Mouse (Mus musculus) forebrain, embryonic 11.5 days (tissue): ENCODE measurements around the gene A430078G23Rik. TPM values are rescaled to one million over a fixed set of nuclear protein-coding genes. Genes with fewer than 3 reads are reported as not detected.
"Not testable (repeated sequence)": the region's sequence is repeated elsewhere in the genome, so short reads cannot be mapped to it uniquely, and the experiment has no call there.

Experiments
- ATAC-seq: fragments of 200-750 bp; cut with Nextera tagmentation; replicated peaks from 2 replicates; pipeline ENCODE4 v1.8.0; 2017; ENCODE audit warnings: moderate TSS enrichment; ENCODE audit not compliant: low FRiP score
- DNase-seq: peaks from one replicate; pipeline ENCODE4 v3.0.0-alpha.2; 2017; ENCODE audit warnings: low spot score
- H3K27ac ChIP-seq: fragments of 300-500 bp; sonication (generic); 2 replicates; pipeline ENCODE4 v1.5.1; 2014; ENCODE audit warnings: low read depth, low read length
- H3K27me3 ChIP-seq: fragments of 300-500 bp; sonication (generic); 2 replicates; pipeline ENCODE4 v1.6.1; 2014; ENCODE audit warnings: mild to moderate bottlenecking, low read length, mixed read lengths; ENCODE audit not compliant: control insufficient read depth, insufficient read depth
- H3K36me3 ChIP-seq: fragments of 300-500 bp; sonication (generic); 2 replicates; pipeline ENCODE4 v1.6.1; 2014; ENCODE audit warnings: mild to moderate bottlenecking, low read length, moderate library complexity, mixed read lengths; ENCODE audit not compliant: control insufficient read depth, insufficient read depth
- H3K4me1 ChIP-seq: fragments of 300-500 bp; sonication (generic); replicated peaks from 2 replicates; pipeline ENCODE4 v1.6.1; 2014; ENCODE audit warnings: low read length, mixed read lengths; ENCODE audit not compliant: control insufficient read depth, insufficient read depth
- H3K4me2 ChIP-seq: fragments of 300-500 bp; sonication (generic); 2 replicates; pipeline ENCODE4 v1.6.1; 2014; ENCODE audit warnings: low read depth, mild to moderate bottlenecking, low read length, moderate library complexity, mixed read lengths; ENCODE audit not compliant: severe bottlenecking
- H3K4me3 ChIP-seq: fragments of 300-500 bp; sonication (generic); 2 replicates; pipeline ENCODE4 v1.5.1; 2014; ENCODE audit warnings: low read depth, low read length
- H3K9ac ChIP-seq: fragments of 300-500 bp; sonication (generic); 2 replicates; pipeline ENCODE4 v1.6.1; 2014; ENCODE audit warnings: low read length
- H3K9me3 ChIP-seq: fragments of 300-500 bp; sonication (generic); 2 replicates; pipeline ENCODE4 v1.6.1; 2016; ENCODE audit warnings: low read length, mixed read lengths; ENCODE audit not compliant: control insufficient read depth
- WGBS: fragments of 180-500 bp; shearing (Covaris S2); extraction: QIAGEN DNeasy Blood & Tissue Kit; methylation state at CpG from one replicate; pipeline ENCODE4 v1.1.7; 2014; 5-methylcytosine and 5-hydroxymethylcytosine counted together
- polyA plus RNA-seq: library from polyadenylated mRNA; unstranded; fragments of >200 nt; fragmentation: Nextera tagmentation; extraction: Ambion mirVana; gene quantifications from 2 replicates; pipeline ENCODE4 v1.2.1, GENCODE M21; 2014

Gene A430078G23Rik
- polyA plus RNA-seq, 1 experiment from 2014 or later = not detected

GRCm38 (mm10) chr8:3324253-3324652 lies 29.0 kb upstream of the A430078G23Rik start:
- no peaks in the 10 kb centered on the region for H3K36me3 ChIP-seq
- H3K27me3 ChIP-seq = no peaks in the 10 kb centered on the region
- H3K4me1 ChIP-seq = no peaks in the 10 kb centered on the region
- H3K4me2 ChIP-seq = no peak overlapping the region
- no peaks in the 10 kb centered on the region for H3K9me3 ChIP-seq
- H3K4me3 ChIP-seq = no peak overlapping the region
- WGBS = 95% methylated on average over 2 of the region's 2 CpGs
- no peak for ATAC-seq
- H3K9ac ChIP-seq = no peak overlapping the region
- DNase-seq = peak; percentile 4
- no peak overlapping the region for H3K27ac ChIP-seq

DNA sequence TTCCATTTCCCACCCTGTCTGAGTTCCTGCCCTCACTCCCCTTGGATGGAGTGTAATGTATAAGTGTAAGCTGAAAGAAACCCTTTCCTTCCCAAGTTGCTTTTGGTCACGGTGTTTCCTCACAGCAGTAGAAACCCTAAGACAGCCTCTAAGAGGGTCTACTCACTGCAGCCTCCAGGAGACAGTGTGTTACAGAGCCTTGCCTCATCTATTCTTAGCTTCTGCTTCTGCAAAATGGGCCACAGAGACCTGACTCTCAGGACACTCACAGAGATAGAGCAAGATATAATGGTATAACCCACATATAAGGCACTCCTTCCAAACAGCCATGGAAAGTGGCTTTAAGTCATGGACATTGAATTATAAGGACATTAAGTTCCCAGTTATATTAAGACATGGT lies 26.2 kb upstream of the A430078G23Rik start:
- ATAC-seq (no peak), DNase-seq (no peak)
- H3K4me2 ChIP-seq = no peak overlapping the region
- H3K9me3 ChIP-seq = no peaks in the 10 kb centered on the region
- no peaks in the 10 kb centered on the region for H3K36me3 ChIP-seq
- no peaks in the 10 kb centered on the region for H3K27me3 ChIP-seq
- 77% methylated on average over 1 of the region's 1 CpGs for WGBS
- no peak overlapping the region for H3K9ac ChIP-seq
- no peak overlapping the region for H3K4me3 ChIP-seq
- no peak overlapping the region for H3K27ac ChIP-seq
- no peaks in the 10 kb centered on the region for H3K4me1 ChIP-seq

DNA sequence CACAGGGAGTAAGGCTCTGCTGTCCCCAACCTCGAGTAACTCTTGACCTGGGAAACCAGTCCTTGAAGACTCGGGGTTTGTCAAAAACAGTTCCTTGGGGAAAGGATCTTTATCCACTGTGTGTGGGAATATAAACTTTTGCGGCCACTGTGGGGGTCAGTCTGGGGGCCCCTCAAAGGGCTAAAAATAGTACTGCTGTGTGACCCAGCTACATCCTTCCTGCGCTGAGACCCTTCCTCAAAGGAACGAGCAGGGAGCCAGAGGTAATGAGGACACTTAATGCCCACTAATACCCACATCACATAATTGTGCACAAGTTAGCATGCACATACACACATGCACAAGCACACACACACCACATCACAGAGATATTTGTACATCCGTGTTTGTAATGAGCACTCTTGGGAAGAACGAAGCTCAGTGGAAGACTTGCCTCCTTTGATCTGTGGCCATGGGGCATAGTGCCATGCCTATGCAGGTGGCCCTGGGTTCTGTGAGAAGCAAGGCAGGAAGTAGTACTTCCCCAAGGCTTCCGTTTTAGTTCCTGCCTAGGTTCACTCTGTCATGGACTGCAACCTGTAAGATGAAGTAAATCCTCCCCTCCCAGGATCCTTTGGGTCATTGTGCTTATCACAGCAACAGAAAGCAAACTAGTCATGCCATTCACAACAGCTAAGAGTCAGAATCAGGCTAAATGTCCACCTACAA lies 25.5 kb upstream of the A430078G23Rik start:
- H3K4me2 ChIP-seq = no peak overlapping the region
- H3K36me3 ChIP-seq = no peaks in the 10 kb centered on the region
- no peaks in the 10 kb centered on the region for H3K9me3 ChIP-seq
- 84% methylated on average over 8 of the region's 8 CpGs for WGBS
- ATAC-seq (no peak), DNase-seq (peak; percentile 40)
- no peaks in the 10 kb centered on the region for H3K4me1 ChIP-seq
- no peak overlapping the region for H3K27ac ChIP-seq
- H3K27me3 ChIP-seq = no peaks in the 10 kb centered on the region
- H3K4me3 ChIP-seq = no peak overlapping the region
- H3K9ac ChIP-seq = no peak overlapping the region

GRCm38 (mm10) chr8:3330662-3331061 lies 22.6 kb upstream of the A430078G23Rik start:
- DNase-seq = peak; percentile 51

DNA sequence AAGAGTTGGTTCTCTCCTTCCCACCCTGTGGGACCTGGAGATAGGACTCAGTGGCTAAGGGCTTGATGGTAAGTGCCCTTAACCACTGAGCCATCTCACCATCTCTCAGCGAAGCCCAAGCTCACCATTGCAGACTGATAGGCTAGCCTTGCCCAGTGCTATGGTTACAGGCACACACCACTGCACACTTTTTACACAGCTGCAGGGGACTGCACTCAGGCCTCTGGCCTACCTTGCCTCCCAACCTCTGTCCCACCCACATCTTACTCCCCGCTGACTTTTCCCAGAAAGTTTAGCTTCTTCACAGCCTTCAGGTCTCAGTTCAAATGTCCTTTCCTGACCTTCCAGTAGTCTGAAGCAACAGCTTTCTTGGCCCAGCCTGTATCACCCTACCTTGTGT lies 21.5 kb upstream of the A430078G23Rik start:
- Histone ChIP-seq H3K36me3 (no peaks in the 10 kb centered on the region), H3K9ac (no peak overlapping the region), H3K4me3 (no peak overlapping the region), H3K4me2 (no peak overlapping the region), H3K27me3 (no peaks in the 10 kb centered on the region), H3K4me1 (no peaks in the 10 kb centered on the region), H3K9me3 (no peaks in the 10 kb centered on the region), H3K27ac (no peak overlapping the region)
- ATAC-seq = no peak
- DNase-seq = peak; percentile 47
- WGBS = 78% methylated on average over 2 of the region's 2 CpGs

More at GRCm38 (mm10) chr8:3330662-3331061, 22.6 kb upstream of the A430078G23Rik start:
- Histone ChIP-seq H3K36me3 (no peaks in the 10 kb centered on the region), H3K27me3 (no peaks in the 10 kb centered on the region), H3K27ac (no peak overlapping the region), H3K4me1 (no peaks in the 10 kb centered on the region), H3K9me3 (no peaks in the 10 kb centered on the region), H3K4me2 (no peak overlapping the region), H3K4me3 (no peak overlapping the region), H3K9ac (no peak overlapping the region)
- WGBS = 54% methylated on average over 6 of the region's 6 CpGs
- ATAC-seq = no peak

DNA sequence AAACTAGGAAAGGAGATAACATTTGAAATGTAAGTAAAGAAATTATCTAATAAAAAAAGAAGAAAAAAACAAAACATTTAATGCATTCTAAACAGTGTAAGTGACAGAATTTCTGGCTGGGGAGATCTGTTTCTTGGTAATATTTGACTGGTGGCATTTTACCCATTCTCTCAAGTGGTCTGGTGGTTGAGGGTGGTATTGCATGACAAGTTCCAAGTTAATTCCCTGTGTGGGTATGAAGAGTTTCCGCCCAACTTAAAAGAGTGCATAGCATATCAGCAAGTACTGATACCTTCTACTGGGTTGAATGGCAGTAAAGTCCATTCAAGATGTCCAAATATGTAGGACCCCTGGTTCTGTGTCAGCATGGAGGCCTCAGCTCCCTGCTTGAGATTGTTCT lies 17.3 kb upstream of the A430078G23Rik start:
- Histone ChIP-seq H3K4me1 (no peaks in the 10 kb centered on the region), H3K27me3 (no peaks in the 10 kb centered on the region), H3K36me3 (no peaks in the 10 kb centered on the region), H3K9ac (no peak overlapping the region), H3K27ac (no peak overlapping the region), H3K4me3 (no peak overlapping the region), H3K9me3 (no peaks in the 10 kb centered on the region; the same call in 1 of the 2 replicates), H3K4me2 (no peak overlapping the region)
- peak; percentile 2 for DNase-seq
- 78% methylated on average over 1 of the region's 1 CpGs for WGBS
- ATAC-seq = no peak

DNA sequence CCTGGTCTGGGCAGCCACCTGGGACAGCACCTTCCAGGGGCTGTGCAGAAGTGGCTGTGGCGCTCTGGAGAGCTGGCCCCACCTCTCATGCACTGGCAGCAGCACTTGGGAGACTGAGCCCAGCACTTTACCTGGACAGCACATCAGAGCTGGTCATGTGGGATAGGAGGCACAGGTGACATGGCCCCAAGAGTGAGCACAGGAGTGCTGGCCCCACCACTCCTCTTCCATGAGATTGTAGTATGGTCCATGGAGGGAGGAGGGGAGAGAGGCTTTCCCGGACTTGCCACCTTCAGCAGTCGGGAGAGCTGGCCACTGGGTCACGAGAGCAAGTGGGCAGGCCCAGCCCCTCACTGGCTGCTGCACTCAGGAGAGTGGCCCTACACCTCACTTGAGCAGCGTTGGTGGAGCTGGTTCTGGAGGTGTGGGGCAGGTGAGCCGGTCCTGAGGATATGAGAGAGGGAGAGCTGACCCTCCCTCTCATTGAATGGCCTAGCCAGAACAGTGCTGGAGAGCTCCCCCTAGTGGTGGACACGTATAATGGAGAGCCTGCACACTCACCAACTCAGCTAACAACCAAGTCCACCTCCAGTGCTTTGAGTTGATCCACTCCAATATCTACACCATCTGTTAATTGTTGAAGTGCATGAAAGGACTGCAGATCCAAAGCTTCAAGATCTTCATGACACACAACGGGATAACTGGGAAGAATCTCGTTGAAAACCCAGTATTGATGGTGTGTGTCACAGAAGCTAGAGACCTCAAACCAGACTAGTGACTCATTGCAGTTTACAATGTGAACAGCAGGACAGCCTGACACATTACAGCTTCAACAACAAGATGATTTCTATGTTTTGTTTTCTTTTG lies 16.3 kb upstream of the A430078G23Rik start:
- WGBS = 65% methylated on average over 9 of the region's 9 CpGs
- peak; percentile 55 for ATAC-seq

GRCm38 (mm10) chr8:3337525-3337824 lies 15.7 kb upstream of the A430078G23Rik start:
- WGBS = 81% methylated on average over 3 of the region's 3 CpGs
- H3K9ac ChIP-seq, DNase-seq, H3K36me3 ChIP-seq, H3K4me1 ChIP-seq, ATAC-seq, H3K4me3 ChIP-seq, H3K27me3 ChIP-seq, H3K4me2 ChIP-seq, H3K27ac ChIP-seq, H3K9me3 ChIP-seq: not testable (repeated sequence)

More for the DNA sequence above, 16.3 kb upstream of the A430078G23Rik start:
- H3K4me3 ChIP-seq = no peak overlapping the region
- no peak overlapping the region for H3K27ac ChIP-seq
- H3K27me3 ChIP-seq = no peaks in the 10 kb centered on the region
- no peak overlapping the region for H3K4me2 ChIP-seq
- H3K9ac ChIP-seq = no peak overlapping the region
- DNase-seq = peak; percentile 59
- H3K4me1 ChIP-seq = no peaks in the 10 kb centered on the region
- H3K9me3 ChIP-seq = no peaks in the 10 kb centered on the region; the same call in 1 of the 2 replicates
- no peaks in the 10 kb centered on the region for H3K36me3 ChIP-seq
